Mouse (Mus musculus) intestine, postnatal 0 days (tissue): ENCODE data around the gene Cuta. TPM values are rescaled to one million over a fixed set of nuclear protein-coding genes. Genes with fewer than 3 reads are reported as not detected.

Source experiments
- ATAC-seq: fragments of 200-750 bp; cut with Nextera tagmentation; 2 replicates; pipeline ENCODE4 v1.8.0; 2017; ENCODE audit warnings: mild to moderate bottlenecking, moderate TSS enrichment, moderate library complexity
- H3K27ac ChIP-seq: fragments of 300-500 bp; sonication (generic); 2 replicates; pipeline ENCODE4 v1.5.1; 2014; ENCODE audit warnings: mild to moderate bottlenecking, low read depth, low read length, moderate library complexity
- H3K27me3 ChIP-seq: fragments of 300-500 bp; sonication (generic); replicated peaks from 2 replicates; pipeline ENCODE4 v1.6.1; 2014; ENCODE audit warnings: low read length, mixed read lengths; ENCODE audit not compliant: control insufficient read depth, insufficient read depth
- H3K36me3 ChIP-seq: fragments of 300-500 bp; sonication (generic); 2 replicates; pipeline ENCODE4 v1.6.1; 2014; ENCODE audit warnings: mild to moderate bottlenecking, moderate library complexity; ENCODE audit not compliant: control insufficient read depth, insufficient read depth
- H3K4me1 ChIP-seq: fragments of 300-500 bp; sonication (generic); replicated peaks from 2 replicates; pipeline ENCODE4 v1.6.1; 2014; ENCODE audit warnings: antibody characterized with exemption, low read length, mixed read lengths; ENCODE audit not compliant: control insufficient read depth, insufficient read depth
- H3K4me2 ChIP-seq: fragments of 300-500 bp; sonication (generic); replicated peaks from 2 replicates; pipeline ENCODE4 v1.6.1; 2014; ENCODE audit warnings: low read depth, mild to moderate bottlenecking, moderate library complexity
- H3K4me3 ChIP-seq: fragments of 300-500 bp; sonication (generic); 2 replicates; pipeline ENCODE4 v1.5.1; 2014; ENCODE audit warnings: low read depth, low read length
- H3K9ac ChIP-seq: fragments of 300-500 bp; sonication (generic); 2 replicates; pipeline ENCODE4 v1.6.1; 2014; ENCODE audit warnings: mild to moderate bottlenecking, low read depth, low read length
- H3K9me3 ChIP-seq: fragments of 300-500 bp; sonication (generic); 2 replicates; pipeline ENCODE4 v1.6.1; 2016; ENCODE audit warnings: mixed run types; ENCODE audit not compliant: control insufficient read depth
- CTCF ChIP-seq: sonication (generic); IDR thresholded peaks from 2 replicates; pipeline ENCODE4 v1.5.1; 2016; ENCODE audit warnings: low read depth, mild to moderate bottlenecking, control low read depth, antibody characterized with exemption, moderate library complexity
- WGBS: fragments of 180-500 bp; shearing (Covaris S2); extraction: QIAGEN DNeasy Blood & Tissue Kit; methylation state at CpG from one replicate; pipeline ENCODE4 v1.1.7; 2014; 5-methylcytosine and 5-hydroxymethylcytosine counted together
- polyA plus RNA-seq: library from polyadenylated mRNA; unstranded; fragments of >200 nt; fragmentation: Nextera tagmentation; extraction: Ambion mirVana; gene quantifications from 2 replicates; pipeline ENCODE4 v1.2.1, GENCODE M21; 2015

Cuta gene
- polyA plus RNA-seq, 1 experiment from 2014 or later, result 287 TPM

- WGBS, result 0% methylated on average over 22 of the region's 87 CpGs
- ATAC-seq, result no peak
Measured at GRCm38 (mm10) chr17:26948316-26949050, 9.1 kb upstream of the Cuta start.

GRCm38 (mm10) chr17:26947231-26948100 is 8.1 kb upstream of the Cuta start:
- no peak for ATAC-seq
- Histone ChIP-seq H3K9ac (no peak overlapping the region), H3K4me1 (peaks cover 3% of the 10 kb centered on the region; the same call in 1 of the 2 replicates), H3K4me3 (no peak overlapping the region), H3K4me2 (peak overlapping the region; percentile 68), H3K9me3 (no peaks in the 10 kb centered on the region), H3K36me3 (no peaks in the 10 kb centered on the region), H3K27ac (no peak overlapping the region), H3K27me3 (no peaks in the 10 kb centered on the region)
- WGBS, result 84% methylated on average over 12 of the region's 12 CpGs
- no peak for TF ChIP-seq CTCF

More at GRCm38 (mm10) chr17:26948316-26949050, 9.1 kb upstream of the Cuta start:
- peak overlapping the region; percentile 69 for H3K4me3 ChIP-seq
- H3K4me1 ChIP-seq, result peaks cover 7% of the 10 kb centered on the region; the same call in 1 of the 2 replicates
- peak overlapping the region; percentile 45 for H3K9ac ChIP-seq
- no peaks in the 10 kb centered on the region for H3K36me3 ChIP-seq
- 0 out of 2 replicates have a peak, but pooled peaks have one; percentile 20 for TF ChIP-seq CTCF
- peak overlapping the region; percentile 100 for H3K4me2 ChIP-seq
- H3K27ac ChIP-seq, result peak overlapping the region; percentile 28; the same call in 1 of the 2 replicates
- no peaks in the 10 kb centered on the region for H3K27me3 ChIP-seq
- no peaks in the 10 kb centered on the region for H3K9me3 ChIP-seq

- WGBS, result 5% methylated on average over 36 of the region's 37 CpGs
- Histone ChIP-seq H3K36me3 (no peaks in the 10 kb centered on the region), H3K4me3 (peak overlapping the region; percentile 34), H3K9me3 (no peaks in the 10 kb centered on the region), H3K9ac (peak overlapping the region; percentile 40), H3K4me1 (peaks cover 3% of the 10 kb centered on the region; the same call in 1 of the 2 replicates), H3K27me3 (no peaks in the 10 kb centered on the region), H3K27ac (no peak overlapping the region), H3K4me2 (peak overlapping the region; percentile 68)
- ATAC-seq, result peak; percentile 25
- peak; percentile 60 for TF ChIP-seq CTCF
Measured at GRCm38 (mm10) chr17:26946567-26946966, 7.2 kb upstream of the Cuta start.

- ATAC-seq, result no peak
- H3K27me3 ChIP-seq, result no peaks in the 10 kb centered on the region
- peak overlapping the region; percentile 40 for H3K9ac ChIP-seq
- no peak overlapping the region for H3K27ac ChIP-seq
- no peaks in the 10 kb centered on the region for H3K36me3 ChIP-seq
- H3K4me2 ChIP-seq, result peak overlapping the region; percentile 68
- TF ChIP-seq CTCF, result no peak
- 53% methylated on average over 13 of the region's 13 CpGs for WGBS
- no peaks in the 10 kb centered on the region for H3K9me3 ChIP-seq
- H3K4me3 ChIP-seq, result peak overlapping the region; percentile 34
- H3K4me1 ChIP-seq, result peaks cover 3% of the 10 kb centered on the region; the same call in 1 of the 2 replicates
Measured at GRCm38 (mm10) chr17:26945824-26946495, 6.6 kb upstream of the Cuta start.

GRCm38 (mm10) chr17:26941841-26942570 is 2.6 kb upstream of the Cuta start:
- 31% methylated on average over 4 of the region's 4 CpGs for WGBS

More at GRCm38 (mm10) chr17:26941841-26942570, 2.6 kb upstream of the Cuta start:
- no peak for TF ChIP-seq CTCF
- no peak overlapping the region for H3K27ac ChIP-seq
- ATAC-seq, result no peak
- H3K36me3 ChIP-seq, result 0 out of 2 replicates have a peak, but pooled peaks cover 3% of the 10 kb centered on the region
- no peaks in the 10 kb centered on the region for H3K9me3 ChIP-seq
- no peaks in the 10 kb centered on the region for H3K27me3 ChIP-seq
- peak overlapping the region; percentile 36; the same call in 1 of the 2 replicates for H3K4me3 ChIP-seq
- peak overlapping the region; percentile 57 for H3K4me2 ChIP-seq
- H3K4me1 ChIP-seq, result no peaks in the 10 kb centered on the region
- H3K9ac ChIP-seq, result no peak overlapping the region
